Mouse (Mus musculus) stomach, postnatal 0 days (tissue): Measurements from ENCODE around the gene Gpr75.

Experiments used
- CTCF ChIP-seq: IDR thresholded peaks from 2 replicates; pipeline ENCODE4 v1.5.1; 2016; ENCODE audit warnings: antibody characterized with exemption, low read depth, mild to moderate bottlenecking, moderate library complexity
- EP300 ChIP-seq: optimal IDR thresholded peaks from 2 replicates; pipeline ENCODE3; 2016; ENCODE audit warnings: antibody characterized with exemption

GRCm38 (mm10) chr11:30844355-30844754 is 40.8 kb upstream of the Gpr75 start:
- no peak for TF ChIP-seq CTCF
- no peak for TF ChIP-seq EP300
